Mouse (Mus musculus): ENCODE data around the gene Sox15.

Gene Sox15

GRCm38 (mm10) chr11:69635471-69635870 is 19.6 kb upstream of the Sox15 start:
- ATAC-seq (ENCODE audit: low TSS enrichment): no peak

- no peak for ATAC-seq (ENCODE audit: low TSS enrichment)
Observed at GRCm38 (mm10) chr11:69645860-69646259, 9.3 kb upstream of the Sox15 start.

DNA sequence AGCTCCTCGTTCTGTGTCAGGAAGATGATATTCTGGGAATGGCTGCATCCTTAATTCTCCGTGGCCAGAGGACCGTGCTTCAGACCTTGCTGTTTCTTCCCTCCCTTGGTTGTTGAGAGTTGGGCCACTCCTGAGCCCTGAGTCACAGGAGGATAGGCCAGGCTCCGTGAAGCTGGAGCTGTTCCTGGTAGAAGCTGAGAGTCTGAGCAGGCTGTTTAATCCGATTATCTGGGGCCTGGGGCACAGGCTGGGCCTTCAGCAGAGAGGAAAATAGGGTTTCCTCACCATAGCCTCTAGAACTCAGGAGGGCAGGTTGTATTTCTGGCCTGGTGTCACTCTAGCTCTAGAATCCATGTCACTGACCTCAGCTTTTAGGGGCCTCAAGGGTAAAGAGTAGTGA is 1.7 kb upstream of the Sox15 start:
- ATAC-seq (ENCODE audit: low TSS enrichment): no peak

GRCm38 (mm10) chr11:69654760-69655159 is 354 bp upstream of the Sox15 start:
- no peak for ATAC-seq (ENCODE audit: low TSS enrichment)

DNA sequence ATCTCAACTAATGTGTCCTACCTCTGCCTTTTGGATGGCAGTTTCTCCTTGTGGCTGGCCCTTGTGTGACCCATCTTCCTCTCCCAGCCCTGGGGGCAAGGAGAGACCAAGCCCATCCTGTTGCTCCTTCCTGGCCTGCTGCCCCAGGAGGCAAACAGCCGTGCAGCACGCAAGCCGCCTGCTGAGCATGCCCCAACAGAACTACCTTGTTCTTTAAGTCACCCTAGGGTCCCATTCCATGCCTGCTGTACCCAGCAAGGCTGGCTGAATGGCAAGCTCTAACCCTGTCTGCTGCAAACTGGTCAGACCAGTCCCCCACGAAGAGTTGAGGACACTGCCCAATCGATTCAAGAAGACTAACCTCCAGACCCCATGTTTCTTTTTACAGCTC is 946 bp downstream of the Sox15 start:
- no peak for ATAC-seq (ENCODE audit: low TSS enrichment)

- peak; percentile 38; the same call in 1 of the 2 replicates for ATAC-seq (ENCODE audit: low TSS enrichment)
Observed at GRCm38 (mm10) chr11:69656617-69657461, 1.7 kb downstream of the Sox15 start.

DNA sequence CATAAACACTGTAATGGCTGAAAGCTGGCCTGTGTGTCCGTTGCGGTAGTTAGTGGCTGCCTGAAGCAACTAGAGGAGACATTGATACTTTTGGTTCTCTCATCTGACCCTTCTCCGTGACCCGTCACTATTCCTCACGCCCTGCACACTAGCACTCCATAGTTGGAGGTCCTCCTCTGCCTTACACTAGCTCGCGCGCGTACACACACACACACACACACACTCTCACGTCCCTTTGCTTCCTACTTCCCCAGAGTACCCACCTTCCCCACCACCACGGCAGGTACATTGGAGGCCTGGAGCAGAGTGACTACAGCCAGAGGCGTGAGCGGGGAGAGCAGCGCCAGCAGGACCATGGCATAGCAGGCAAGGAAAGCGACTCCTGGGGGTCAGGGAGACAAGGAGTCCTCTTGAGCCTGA is 2.4 kb downstream of the Sox15 start:
- no peak for ATAC-seq (ENCODE audit: low TSS enrichment)

DNA sequence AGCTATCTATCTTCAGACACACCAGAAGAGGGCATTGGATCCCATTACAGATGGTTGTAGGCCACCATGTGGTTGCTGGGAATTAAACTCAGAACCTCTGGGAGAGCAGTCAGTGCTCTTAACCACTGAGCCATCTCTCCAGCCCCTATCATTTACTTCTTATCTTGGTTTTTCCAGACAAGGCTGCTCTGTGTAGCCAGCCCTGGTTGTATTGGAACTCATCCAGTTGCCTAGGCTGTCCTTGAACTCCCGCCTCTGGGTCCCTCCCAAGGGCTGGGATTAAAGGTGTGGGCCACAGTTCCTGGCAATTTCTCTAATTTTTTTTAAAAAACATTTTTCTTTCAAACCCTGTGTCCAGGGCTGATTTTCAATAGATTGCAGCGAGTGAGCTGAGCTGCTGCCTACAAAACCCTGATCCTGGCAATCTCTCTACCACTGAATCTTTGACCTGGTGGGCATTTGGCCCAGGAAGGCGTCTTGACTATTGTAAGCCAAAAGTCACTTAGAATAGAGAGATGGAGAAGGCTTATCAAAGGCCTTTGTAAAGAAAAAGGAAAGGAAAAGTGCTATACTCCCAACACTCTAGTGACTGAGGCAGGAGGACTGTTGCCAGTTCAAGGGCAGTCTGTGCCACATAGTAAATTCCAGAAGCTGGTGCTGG is 6.2 kb downstream of the Sox15 start:
- ATAC-seq (ENCODE audit: low TSS enrichment): no peak

DNA sequence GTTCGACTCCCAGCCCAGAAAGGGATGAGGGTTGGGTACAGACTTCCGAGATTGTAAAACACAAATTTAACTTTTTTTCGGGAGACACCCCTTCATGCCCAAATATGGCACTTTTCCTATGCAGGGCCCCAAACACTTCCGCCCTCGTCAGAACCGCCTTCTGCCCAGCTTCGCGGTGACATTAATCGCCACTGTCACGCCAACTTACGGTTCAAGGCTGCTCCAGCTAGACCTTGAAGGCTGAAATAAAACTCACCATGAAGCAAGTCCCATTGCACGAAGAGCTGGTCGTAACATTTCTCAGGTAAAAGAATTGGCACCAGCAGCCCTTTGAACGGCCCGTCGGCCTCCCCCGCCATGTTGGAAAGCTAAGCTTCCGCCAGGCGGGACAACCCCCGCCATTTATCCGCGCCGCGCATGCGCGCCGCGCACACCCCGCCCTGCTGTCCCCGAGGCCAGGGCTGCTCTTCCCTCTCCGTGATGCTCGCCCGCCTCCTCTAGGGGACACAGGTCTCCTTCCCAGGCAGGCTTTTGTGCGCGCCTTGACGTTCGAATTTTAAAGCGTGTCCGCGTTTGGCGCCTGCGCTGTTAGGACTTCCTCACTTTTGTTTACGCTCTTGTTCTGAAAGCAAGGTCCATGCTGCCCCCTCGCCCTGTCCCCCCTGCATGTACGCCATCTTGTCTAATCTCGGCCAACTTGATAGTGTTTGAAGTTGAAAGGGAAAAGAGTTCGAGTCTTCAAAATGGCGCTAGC is 7.3 kb downstream of the Sox15 start, which contains the start of gene Mpdu1:
Gene Mpdu1 (minus strand): TSS at position 430 of the 754 bp plus-strand sequence.
- ATAC-seq (ENCODE audit: low TSS enrichment): peak; percentile 92

DNA sequence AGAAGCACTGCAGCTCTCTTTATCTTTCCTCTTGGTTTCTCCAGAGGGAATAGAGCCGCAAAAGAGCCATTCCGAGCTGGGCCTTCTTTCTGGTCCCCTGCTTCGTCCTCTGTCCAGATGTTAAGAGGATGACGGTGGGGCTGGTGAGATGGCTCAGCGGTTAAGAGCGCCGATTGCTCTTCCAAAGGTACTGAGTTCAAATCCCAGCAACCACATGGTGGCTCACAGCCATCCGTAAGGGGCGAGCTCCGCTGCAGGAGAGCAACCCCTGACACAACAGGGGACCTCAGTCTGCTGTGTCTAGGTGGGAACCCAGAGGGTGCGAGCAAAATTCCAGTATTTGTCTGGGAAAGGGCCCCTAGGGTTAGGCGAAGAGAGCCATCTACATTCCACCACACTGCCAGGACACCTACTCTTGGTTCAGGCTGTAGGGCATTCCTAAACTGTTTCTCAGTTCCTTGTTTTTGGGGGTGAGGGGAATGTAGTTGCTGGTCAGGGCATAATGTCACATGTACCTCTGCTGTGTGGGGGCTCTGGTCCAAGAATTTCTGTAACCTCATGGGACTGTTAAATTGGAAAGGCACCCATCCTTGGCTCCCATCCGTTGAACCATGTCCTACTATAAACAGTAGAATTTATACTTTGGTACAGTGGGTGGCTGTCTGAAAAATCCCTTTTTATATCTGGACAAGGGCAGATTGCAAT is 8.0 kb downstream of the Sox15 start:
- ATAC-seq (ENCODE audit: low TSS enrichment): no peak

- no peak for ATAC-seq (ENCODE audit: low TSS enrichment)
Observed at GRCm38 (mm10) chr11:69663795-69664194, 8.7 kb downstream of the Sox15 start.

DNA sequence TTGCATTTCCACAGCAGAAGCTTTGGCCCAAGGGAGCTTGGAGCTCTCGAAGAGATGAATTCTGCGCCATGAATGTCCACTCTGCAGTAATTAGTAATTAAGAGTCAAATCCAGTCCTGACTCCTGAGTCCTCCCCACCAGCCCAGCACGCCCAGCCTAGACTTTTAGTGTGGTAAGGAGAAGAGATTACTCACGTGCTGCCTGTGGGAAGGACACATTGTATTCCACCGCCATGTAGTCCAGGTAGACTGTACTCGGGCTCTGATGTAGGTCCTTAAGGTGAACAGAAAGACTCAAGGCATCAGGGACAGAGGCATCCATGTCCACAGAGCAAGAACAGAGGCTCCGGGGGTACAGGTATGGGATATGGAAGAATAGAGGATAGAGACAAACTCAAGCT is 9.7 kb downstream of the Sox15 start:
- no peak for ATAC-seq (ENCODE audit: low TSS enrichment)

DNA sequence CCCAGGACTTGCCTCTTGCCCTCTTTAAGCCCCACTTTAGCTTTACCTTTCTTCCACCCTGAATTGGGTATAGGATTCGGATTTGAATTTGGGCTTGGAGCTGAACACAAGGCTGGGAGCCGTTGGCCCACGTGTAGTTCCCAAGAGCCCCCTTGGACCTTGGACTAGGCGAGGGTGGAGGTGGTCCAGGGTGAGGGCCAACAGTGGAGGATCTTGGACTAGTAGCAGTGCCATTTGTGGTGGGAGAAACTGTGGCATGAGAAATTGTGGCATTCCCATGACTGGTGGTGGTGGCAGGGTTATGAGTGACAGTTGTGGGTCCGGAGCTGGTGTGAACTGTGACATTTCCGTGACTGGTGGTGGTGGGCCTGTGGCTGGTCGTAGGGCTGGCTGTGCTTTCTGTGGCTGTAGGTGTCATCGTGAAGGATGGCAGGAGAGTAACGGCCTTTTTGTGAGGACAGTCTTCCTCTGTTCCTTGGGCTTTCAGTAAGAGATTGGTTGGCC is 10.4 kb downstream of the Sox15 start:
- ATAC-seq (ENCODE audit: low TSS enrichment): no peak

- ATAC-seq (ENCODE audit: low TSS enrichment): peak; percentile 20; the same call in 1 of the 2 replicates
Observed at GRCm38 (mm10) chr11:69665961-69666664, 11.0 kb downstream of the Sox15 start, which contains the start of gene Cd68. Gene Cd68, minus strand, starts transcription at chr11:69666153.

GRCm38 (mm10) chr11:69666665-69667005 is 11.5 kb downstream of the Sox15 start:
- ATAC-seq (ENCODE audit: low TSS enrichment): no peak

GRCm38 (mm10) chr11:69670786-69671725 is 15.9 kb downstream of the Sox15 start:
- ATAC-seq (ENCODE audit: low TSS enrichment): peak; percentile 42

DNA sequence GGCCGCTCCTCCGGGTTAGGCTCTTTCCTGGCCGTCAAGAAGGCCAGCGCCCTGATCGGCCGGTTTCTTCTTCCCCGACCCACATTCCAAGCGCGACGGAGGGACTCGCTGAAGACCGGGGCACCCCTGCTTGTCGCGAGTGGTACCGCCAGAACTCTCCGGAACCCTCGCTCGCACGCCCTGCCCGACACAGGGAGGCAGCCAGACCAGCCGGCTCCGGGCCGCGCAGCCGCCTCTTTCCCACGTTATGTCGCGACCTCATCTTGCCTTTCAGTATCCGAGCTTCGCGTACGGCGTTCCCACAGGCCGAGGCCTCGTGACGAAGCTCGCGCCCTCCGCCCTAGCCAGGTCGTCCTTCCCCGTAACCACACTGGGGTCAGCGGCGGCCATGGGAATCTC is 16.6 kb downstream of the Sox15 start:
- peak; percentile 3; the same call in 1 of the 2 replicates for ATAC-seq (ENCODE audit: low TSS enrichment)

DNA sequence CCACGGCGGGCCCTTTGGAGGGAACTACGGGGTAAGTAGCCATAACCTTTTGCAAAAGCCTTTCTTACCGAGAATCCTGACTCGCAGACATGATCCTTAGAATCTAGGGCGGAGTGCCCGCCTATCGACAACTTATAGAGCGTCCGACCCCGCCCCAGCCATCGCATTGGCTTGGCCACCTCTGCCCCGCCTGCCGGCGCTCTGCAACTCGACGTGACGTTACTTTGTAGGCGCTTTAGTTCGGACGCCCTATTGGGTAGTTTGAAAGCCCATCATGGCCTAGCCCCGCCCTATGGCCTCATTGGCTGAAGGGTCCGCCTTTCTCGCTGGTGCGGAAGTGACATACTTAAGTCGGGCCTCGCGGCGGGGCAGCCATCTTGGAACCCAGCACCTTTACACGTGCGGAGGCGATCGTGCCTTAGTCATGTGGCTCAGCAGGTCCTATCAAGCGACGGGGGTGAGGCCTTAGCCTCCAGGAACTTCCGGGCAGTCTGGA is 17.1 kb downstream of the Sox15 start, which contains the start of gene Eif4a1:
Gene Eif4a1 (minus strand): TSS at position 213 of the 496 bp plus-strand sequence.
- peak; percentile 93 for ATAC-seq (ENCODE audit: low TSS enrichment)

- ATAC-seq (ENCODE audit: low TSS enrichment): no peak
Observed at GRCm38 (mm10) chr11:69679144-69679543, 24.0 kb downstream of the Sox15 start.
